Mouse (Mus musculus): ENCODE results near the gene Mef2d.

Gene Mef2d

GRCm38 (mm10) chr3:88208226-88208720, 66.1 kb downstream of the Mef2d start:
- 11% methylated on average over 3 of the region's 3 CpGs for WGBS

GRCm38 (mm10) chr3:88209306-88209705, 67.1 kb downstream of the Mef2d start:
- WGBS, result 8% methylated on average over 6 of the region's 6 CpGs

GRCm38 (mm10) chr3:88210121-88210520, 67.9 kb downstream of the Mef2d start:
- 9% methylated on average over 2 of the region's 2 CpGs for WGBS

GRCm38 (mm10) chr3:88210918-88211317, 68.7 kb downstream of the Mef2d start:
- 27% methylated on average over 2 of the region's 2 CpGs for WGBS

- 15% methylated on average over 1 of the region's 1 CpGs for WGBS
Measured at GRCm38 (mm10) chr3:88212356-88212755, 70.2 kb downstream of the Mef2d start.

GRCm38 (mm10) chr3:88213019-88213418, 70.8 kb downstream of the Mef2d start:
- WGBS, result 17% methylated on average over 2 of the region's 2 CpGs

- WGBS, result 5% methylated on average over 42 of the region's 42 CpGs
Measured at GRCm38 (mm10) chr3:88214197-88214938, 72.2 kb downstream of the Mef2d start.

GRCm38 (mm10) chr3:88214971-88215552, 72.9 kb downstream of the Mef2d start:
- WGBS, result 2% methylated on average over 48 of the region's 48 CpGs

GRCm38 (mm10) chr3:88215553-88216004, 73.4 kb downstream of the Mef2d start:
- 2% methylated on average over 23 of the region's 23 CpGs for WGBS

- 8% methylated on average over 6 of the region's 6 CpGs for WGBS
Measured at GRCm38 (mm10) chr3:88216116-88216515, 73.9 kb downstream of the Mef2d start.

- 14% methylated on average over 7 of the region's 7 CpGs for WGBS
Measured at GRCm38 (mm10) chr3:88216534-88217326, 74.6 kb downstream of the Mef2d start.

- 17% methylated on average over 2 of the region's 2 CpGs for WGBS
Measured at GRCm38 (mm10) chr3:88217679-88218078, 75.5 kb downstream of the Mef2d start.

GRCm38 (mm10) chr3:88219940-88220339, 77.8 kb downstream of the Mef2d start:
- WGBS, result 16% methylated on average over 9 of the region's 9 CpGs

- WGBS, result 7% methylated on average over 6 of the region's 6 CpGs
Measured at GRCm38 (mm10) chr3:88220842-88221241, 78.7 kb downstream of the Mef2d start.

Data from cerebral cortex, adult 2 months (tissue).